Mouse (Mus musculus) bone marrow, adult 2 months (tissue): ENCODE results near the gene Umodl1.

Experiments
- CTCF ChIP-seq: fragments of 200-500 bp; IDR thresholded peaks from 2 replicates; pipeline ENCODE4 v1.5.1; 2011; ENCODE audit warnings: low read length, control low read depth; ENCODE audit not compliant: control insufficient read depth, insufficient read depth
- POLR2A ChIP-seq: fragments of 200-500 bp; IDR thresholded peaks from 2 replicates; pipeline ENCODE4 v1.6.1; 2011; ENCODE audit warnings: low read depth, mild to moderate bottlenecking, control low read depth, low read length, borderline replicate concordance; ENCODE audit not compliant: control insufficient read depth

DNA sequence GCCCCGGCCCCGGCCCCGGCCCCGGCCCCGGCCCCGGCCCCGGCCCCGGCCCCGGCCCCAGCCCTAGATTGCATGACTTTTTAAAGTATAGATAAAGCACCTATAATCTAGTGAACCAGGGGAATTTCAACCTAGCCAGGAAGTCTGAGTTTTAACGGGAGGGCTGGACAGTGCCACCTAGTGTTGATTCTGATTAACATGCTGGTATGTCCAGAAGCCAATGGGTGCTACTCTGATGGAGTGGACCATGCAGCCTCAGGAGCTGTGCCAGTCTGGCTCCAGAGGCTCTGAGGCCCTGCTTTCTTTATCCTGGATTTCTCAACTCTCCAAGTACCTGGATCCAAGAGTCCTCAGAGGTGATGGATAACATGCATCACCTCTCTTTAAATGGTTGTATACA, 35.8 kb downstream of the Umodl1 start:
- TF ChIP-seq POLR2A (no peak), CTCF (no peak)
